Mouse (Mus musculus): ENCODE data around the gene Atn1. TPM values are rescaled to one million over a fixed set of nuclear protein-coding genes. Genes with fewer than 3 reads are reported as not detected.
A peak's percentile ranks its signal among the peaks of the same experiment; 100 is the strongest.

Atn1 gene
- polyA plus RNA-seq, 1 experiment from 2014 or later, result 13.0 TPM

GRCm38 (mm10) chr6:124744755-124745321, 11.5 kb downstream of the Atn1 start:
- H3K9me3 ChIP-seq, result no peaks in the 10 kb centered on the region
- H3K27ac ChIP-seq, result peak overlapping the region; percentile 95
- H3K4me3 ChIP-seq, result peak overlapping the region; percentile 68
- 72% methylated on average over 26 of the region's 26 CpGs for WGBS
- H3K4me1 ChIP-seq (replicated peaks), result peaks cover 55% of the 10 kb centered on the region
- H3K27me3 ChIP-seq (ENCODE audit: insufficient read depth, poor library complexity, severe bottlenecking), result no peaks in the 10 kb centered on the region
- no peak for DNase-seq (ENCODE audit: low spot score)
- H3K36me3 ChIP-seq, result peaks cover 63% of the 10 kb centered on the region

GRCm38 (mm10) chr6:124743647-124744046, 12.7 kb downstream of the Atn1 start:
- 90% methylated on average over 8 of the region's 8 CpGs for WGBS
- H3K27me3 ChIP-seq (ENCODE audit: insufficient read depth, poor library complexity, severe bottlenecking), result no peaks in the 10 kb centered on the region
- no peaks in the 10 kb centered on the region for H3K9me3 ChIP-seq
- H3K36me3 ChIP-seq, result peaks cover 51% of the 10 kb centered on the region
- no peak overlapping the region for H3K27ac ChIP-seq
- no peak for DNase-seq (ENCODE audit: low spot score)
- H3K4me3 ChIP-seq, result no peak overlapping the region
- peaks cover 67% of the 10 kb centered on the region for H3K4me1 ChIP-seq (replicated peaks)

- peaks cover 44% of the 10 kb centered on the region for H3K36me3 ChIP-seq
- WGBS, result 90% methylated on average over 15 of the region's 15 CpGs
- DNase-seq (ENCODE audit: low spot score), result no peak
- H3K4me3 ChIP-seq, result no peak overlapping the region; the same call in 1 of the 2 replicates
- peak overlapping the region; percentile 40; the same call in 1 of the 2 replicates for H3K27ac ChIP-seq
- peaks cover 72% of the 10 kb centered on the region for H3K4me1 ChIP-seq (replicated peaks)
- no peaks in the 10 kb centered on the region for H3K27me3 ChIP-seq (ENCODE audit: insufficient read depth, poor library complexity, severe bottlenecking)
- H3K9me3 ChIP-seq, result no peaks in the 10 kb centered on the region
These were observed 13.3 kb downstream of the Atn1 start for GRCm38 (mm10) chr6:124742839-124743514.

GRCm38 (mm10) chr6:124741842-124742241, 14.5 kb downstream of the Atn1 start:
- 69% methylated on average over 3 of the region's 3 CpGs for WGBS
- Histone ChIP-seq H3K27ac (peak overlapping the region; percentile 99), H3K9me3 (no peaks in the 10 kb centered on the region), H3K4me3 (peak overlapping the region; percentile 77), H3K4me1 (replicated peaks) (peaks cover 66% of the 10 kb centered on the region), H3K27me3 (ENCODE audit: insufficient read depth, poor library complexity, severe bottlenecking) (no peaks in the 10 kb centered on the region), H3K36me3 (peaks cover 33% of the 10 kb centered on the region)
- no peak for DNase-seq (ENCODE audit: low spot score)

GRCm38 (mm10) chr6:124740888-124741761, 15.2 kb downstream of the Atn1 start, which contains the start of gene Grcc10:
TSS of gene Grcc10 (minus strand) at chr6:124741374.
- H3K4me3 ChIP-seq, result peak within 1 kb of the TSS; percentile 77
- H3K9me3 ChIP-seq, result no peaks in the 10 kb centered on the region
- peak; percentile 96 for DNase-seq (ENCODE audit: low spot score)
- no peaks in the 10 kb centered on the region for H3K27me3 ChIP-seq (ENCODE audit: insufficient read depth, poor library complexity, severe bottlenecking)
- WGBS, result under 1% methylated on average over 41 of the region's 41 CpGs
- H3K4me1 ChIP-seq (replicated peaks), result peaks cover 59% of the 10 kb centered on the region
- peak within 1 kb of the TSS; percentile 99 for H3K27ac ChIP-seq
- H3K36me3 ChIP-seq, result peaks cover 29% of the 10 kb centered on the region

GRCm38 (mm10) chr6:124740211-124740887, 16.0 kb downstream of the Atn1 start:
- peaks cover 51% of the 10 kb centered on the region for H3K4me1 ChIP-seq (replicated peaks)
- H3K27ac ChIP-seq, result peak overlapping the region; percentile 99
- H3K36me3 ChIP-seq, result peaks cover 29% of the 10 kb centered on the region
- no peaks in the 10 kb centered on the region for H3K9me3 ChIP-seq
- peak overlapping the region; percentile 77 for H3K4me3 ChIP-seq
- H3K27me3 ChIP-seq (ENCODE audit: insufficient read depth, poor library complexity, severe bottlenecking), result no peaks in the 10 kb centered on the region
- under 1% methylated on average over 29 of the region's 29 CpGs for WGBS
- no peak for DNase-seq (ENCODE audit: low spot score)

- H3K27me3 ChIP-seq (ENCODE audit: insufficient read depth, poor library complexity, severe bottlenecking), result no peaks in the 10 kb centered on the region
- DNase-seq (ENCODE audit: low spot score), result no peak
- peak overlapping the region; percentile 99 for H3K27ac ChIP-seq
- no peaks in the 10 kb centered on the region for H3K9me3 ChIP-seq
- 88% methylated on average over 10 of the region's 10 CpGs for WGBS
- peak overlapping the region; percentile 77 for H3K4me3 ChIP-seq
- H3K36me3 ChIP-seq, result peaks cover 19% of the 10 kb centered on the region
- H3K4me1 ChIP-seq (replicated peaks), result peaks cover 43% of the 10 kb centered on the region
These were observed 17.0 kb downstream of the Atn1 start for GRCm38 (mm10) chr6:124739231-124739796.

GRCm38 (mm10) chr6:124738511-124739023, 17.8 kb downstream of the Atn1 start, which contains the start of gene Ptpn6:
TSS of gene Ptpn6 (minus strand) at chr6:124738714.
- WGBS, result 25% methylated on average over 15 of the region's 15 CpGs
- H3K36me3 ChIP-seq, result peaks cover 11% of the 10 kb centered on the region
- peak; percentile 35 for DNase-seq (ENCODE audit: low spot score)
- H3K4me3 ChIP-seq, result peak within 1 kb of the TSS; percentile 77
- peak within 1 kb of the TSS; percentile 99 for H3K27ac ChIP-seq
- H3K27me3 ChIP-seq (ENCODE audit: insufficient read depth, poor library complexity, severe bottlenecking), result no peaks in the 10 kb centered on the region
- H3K4me1 ChIP-seq (replicated peaks), result peaks cover 43% of the 10 kb centered on the region
- no peaks in the 10 kb centered on the region for H3K9me3 ChIP-seq

- H3K36me3 ChIP-seq, result no peaks in the 10 kb centered on the region
- no peak for DNase-seq (ENCODE audit: low spot score)
- H3K27me3 ChIP-seq (ENCODE audit: insufficient read depth, poor library complexity, severe bottlenecking), result no peaks in the 10 kb centered on the region
- H3K4me1 ChIP-seq (replicated peaks), result peaks cover 41% of the 10 kb centered on the region
- no peak overlapping the region for H3K27ac ChIP-seq
- 92% methylated on average over 11 of the region's 11 CpGs for WGBS
- no peaks in the 10 kb centered on the region for H3K9me3 ChIP-seq
- H3K4me3 ChIP-seq, result no peak overlapping the region
These were observed 19.3 kb downstream of the Atn1 start for GRCm38 (mm10) chr6:124737040-124737439.

- peaks cover 24% of the 10 kb centered on the region for H3K4me1 ChIP-seq (replicated peaks)
- DNase-seq (ENCODE audit: low spot score), result no peak
- H3K4me3 ChIP-seq, result no peak overlapping the region
- no peaks in the 10 kb centered on the region for H3K27me3 ChIP-seq (ENCODE audit: insufficient read depth, poor library complexity, severe bottlenecking)
- no peaks in the 10 kb centered on the region for H3K9me3 ChIP-seq
- WGBS, result 89% methylated on average over 3 of the region's 3 CpGs
- H3K27ac ChIP-seq, result no peak overlapping the region
- H3K36me3 ChIP-seq, result no peaks in the 10 kb centered on the region
These were observed 21.9 kb downstream of the Atn1 start for GRCm38 (mm10) chr6:124734417-124734816.

GRCm38 (mm10) chr6:124732476-124733370, 23.6 kb downstream of the Atn1 start:
- H3K27me3 ChIP-seq (ENCODE audit: insufficient read depth, poor library complexity, severe bottlenecking), result no peaks in the 10 kb centered on the region
- peak overlapping the region; percentile 75 for H3K27ac ChIP-seq
- 0 out of 2 replicates have a peak overlapping the region, but pooled peaks have one; percentile 2 for H3K4me3 ChIP-seq
- H3K4me1 ChIP-seq (replicated peaks), result peaks cover 21% of the 10 kb centered on the region
- 49% methylated on average over 19 of the region's 19 CpGs for WGBS
- H3K36me3 ChIP-seq, result no peaks in the 10 kb centered on the region
- no peak for DNase-seq (ENCODE audit: low spot score)
- H3K9me3 ChIP-seq, result no peaks in the 10 kb centered on the region
